Mouse (Mus musculus) induced T-regulatory cell, adult 2 months (primary cell): ENCODE results near the gene Rbm25.
"Not testable (repeated sequence)": the region's sequence is repeated elsewhere in the genome, so short reads cannot be mapped to it uniquely, and the experiment has no call there.

Experiments
- DNase-seq: peaks from one replicate; pipeline ENCODE4 v3.0.0-alpha.2; 2012; ENCODE audit warnings: low read depth

The Rbm25 gene

DNA sequence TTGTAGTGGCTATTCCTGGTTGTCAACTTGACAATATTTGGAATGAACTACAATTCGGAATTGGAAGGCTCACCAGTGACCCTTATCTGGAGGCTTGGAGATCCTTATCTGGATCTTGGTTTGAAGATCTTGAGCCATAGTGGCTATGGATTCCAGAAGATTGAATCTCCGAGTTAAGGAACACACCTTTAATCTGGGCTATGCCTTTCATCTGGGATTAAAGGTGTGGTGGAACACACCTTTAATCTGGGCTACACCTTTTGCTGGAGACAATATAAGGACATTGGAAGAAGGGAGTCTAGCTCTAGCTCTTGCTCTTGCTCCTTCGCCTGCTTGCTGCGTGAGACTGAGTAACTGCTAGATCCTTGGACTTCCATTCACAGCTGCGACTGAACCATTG is at the start of gene Rbm25:
Rbm25 (plus strand) TSS at position 301 of the 400 bp plus-strand sequence.
- not testable (repeated sequence) for DNase-seq

GRCm38 (mm10) chr12:83582106-83582505 is 48.9 kb upstream of the Rbm25 start:
- no peak for DNase-seq

GRCm38 (mm10) chr12:83582747-83583146 is 48.3 kb upstream of the Rbm25 start:
- no peak for DNase-seq

DNA sequence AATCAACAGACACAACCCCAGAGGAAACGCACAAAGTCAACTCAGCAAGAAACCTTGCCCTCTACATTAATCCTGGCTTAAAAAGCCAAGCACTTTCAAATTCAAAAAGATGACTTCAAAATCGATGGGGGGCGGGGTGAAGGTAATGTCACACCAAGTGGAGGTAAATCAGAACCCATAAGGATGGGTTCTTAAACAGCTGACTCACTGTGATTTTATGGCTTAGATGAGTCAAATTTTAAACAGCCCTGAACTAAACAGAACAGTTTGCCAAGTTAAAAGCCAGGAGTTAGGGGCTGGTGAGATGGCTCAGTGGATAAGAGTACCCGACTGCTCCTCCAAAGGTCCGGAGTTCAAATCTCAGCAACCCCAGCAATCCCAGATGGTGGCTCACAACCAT is 44.4 kb upstream of the Rbm25 start:
- DNase-seq: no peak

DNA sequence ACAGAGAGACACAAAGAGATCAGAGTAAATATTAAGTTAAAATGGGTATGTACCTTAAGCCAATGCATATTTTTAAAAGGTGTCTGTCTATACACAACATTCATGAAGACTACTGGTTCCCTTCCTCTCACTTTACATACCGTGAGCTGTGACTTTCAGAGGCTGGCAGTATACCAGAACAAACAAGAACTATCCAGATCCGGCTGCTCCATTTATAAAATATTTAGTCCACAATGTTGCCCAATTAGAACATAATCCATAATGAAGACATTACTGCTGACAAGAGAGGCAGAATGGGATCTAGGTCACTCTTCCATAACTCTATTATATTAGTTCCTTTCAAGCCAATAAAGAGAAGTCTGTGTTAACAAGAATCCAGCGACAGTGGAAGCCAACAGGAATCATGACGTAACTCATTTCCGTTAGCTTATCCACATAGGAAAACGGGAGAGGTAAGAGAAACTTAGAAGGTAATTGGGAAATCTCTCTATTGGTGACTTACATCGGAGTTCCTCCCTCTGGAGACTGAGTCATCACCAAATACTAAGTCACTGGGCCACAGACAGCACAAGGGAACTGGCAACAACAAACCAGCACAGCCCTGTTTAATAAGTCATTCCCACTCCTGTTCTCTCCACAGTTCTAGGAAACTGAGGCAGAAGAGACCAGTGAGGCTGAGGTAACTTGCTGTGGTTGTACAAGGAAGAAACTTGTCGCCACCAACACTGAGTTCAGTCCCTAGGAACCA is 39.1 kb upstream of the Rbm25 start:
- DNase-seq: no peak

DNA sequence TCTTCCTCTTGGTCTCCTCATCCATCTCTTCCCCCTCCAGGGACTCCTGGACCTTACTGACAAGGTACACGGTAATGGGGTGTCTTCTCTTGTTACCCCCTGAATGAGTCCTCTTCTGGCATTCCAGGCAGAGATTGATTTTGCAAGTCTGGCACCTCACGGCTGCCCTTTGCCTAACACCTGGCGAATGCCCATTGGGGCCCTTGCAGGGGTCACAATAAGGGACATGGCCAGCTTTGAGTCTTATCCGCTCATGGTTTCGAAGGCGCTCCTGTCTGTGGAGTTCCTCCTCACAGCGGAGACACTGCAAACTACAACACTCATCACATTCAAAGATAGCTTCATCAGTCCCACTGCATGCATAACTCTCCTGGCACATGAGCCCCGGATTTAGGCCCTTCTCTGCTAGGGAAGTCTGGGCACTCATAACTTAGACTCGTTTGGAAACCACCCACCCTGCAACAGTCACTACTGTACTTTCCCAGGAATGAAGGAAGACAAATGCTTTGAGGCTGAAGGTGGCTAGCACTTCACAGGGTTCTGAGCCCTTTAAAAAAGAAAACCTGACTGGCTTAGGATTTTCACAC is 36.5 kb upstream of the Rbm25 start:
- no peak for DNase-seq

GRCm38 (mm10) chr12:83596191-83596954 is 34.7 kb upstream of the Rbm25 start:
- DNase-seq: peak; percentile 27

- peak; percentile 90 for DNase-seq
Observed at GRCm38 (mm10) chr12:83597025-83597501, 34.0 kb upstream of the Rbm25 start, which contains the start of gene Zfyve1. Gene Zfyve1, minus strand, starts transcription at chr12:83597222.

DNA sequence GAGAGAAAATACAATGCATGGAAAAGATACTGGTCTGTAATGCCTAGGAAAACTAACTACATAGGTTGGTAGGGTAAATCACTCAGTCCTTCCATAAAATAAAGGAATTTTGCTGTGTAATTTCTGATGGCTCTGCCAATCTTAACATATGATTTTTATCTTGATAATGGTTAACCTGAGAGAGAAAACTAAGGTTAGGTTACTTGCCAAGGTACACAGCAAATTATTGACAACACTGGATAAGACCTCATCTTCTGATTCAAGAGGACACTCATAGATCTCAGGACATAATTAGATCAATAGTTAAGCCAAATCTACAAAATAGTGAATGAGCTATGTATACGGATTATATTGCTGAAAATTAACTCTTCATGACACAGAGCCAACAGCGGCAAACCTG is 33.2 kb upstream of the Rbm25 start:
- DNase-seq: no peak

- no peak for DNase-seq
Observed at GRCm38 (mm10) chr12:83602285-83602684, 28.8 kb upstream of the Rbm25 start.

DNA sequence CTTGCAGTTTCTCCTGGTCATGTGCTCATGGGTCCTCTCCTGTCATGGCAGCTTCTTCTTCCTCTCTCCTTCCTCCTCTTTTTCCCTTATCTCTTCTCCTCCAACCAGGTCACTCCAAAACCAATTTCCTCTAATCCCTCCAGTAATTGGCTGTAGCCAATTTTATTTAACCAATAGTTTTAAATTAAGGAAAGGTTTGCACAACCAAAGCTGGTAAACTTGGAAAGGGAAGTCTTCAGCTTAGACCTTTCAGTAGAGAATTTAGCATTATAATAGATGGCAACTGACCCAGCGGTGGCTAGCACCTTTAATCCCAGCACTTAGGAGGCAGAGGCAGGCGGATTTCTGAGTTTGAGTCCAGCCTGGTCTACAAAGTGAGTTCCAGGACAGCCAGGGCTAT is 24.6 kb upstream of the Rbm25 start:
- DNase-seq: not testable (repeated sequence)

DNA sequence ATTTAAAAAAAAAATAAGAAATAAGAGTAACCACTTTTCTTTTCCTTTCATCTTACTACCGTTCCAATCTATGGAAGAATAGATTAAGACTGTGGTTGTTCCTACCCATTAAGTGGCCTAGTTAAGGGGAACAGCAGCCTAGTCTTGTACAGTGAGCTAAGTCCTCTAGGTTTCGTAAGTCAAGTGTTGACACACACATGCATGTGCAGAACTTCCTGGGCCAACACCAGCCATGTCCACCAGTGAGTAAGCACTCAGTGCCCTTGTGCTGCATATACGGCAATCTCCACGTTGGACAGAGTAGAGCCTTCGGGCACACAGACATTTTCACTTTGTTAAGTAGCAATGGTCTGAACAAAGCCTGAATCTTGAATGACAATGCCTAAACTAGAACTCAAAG is 13.8 kb upstream of the Rbm25 start:
- DNase-seq: no peak

DNA sequence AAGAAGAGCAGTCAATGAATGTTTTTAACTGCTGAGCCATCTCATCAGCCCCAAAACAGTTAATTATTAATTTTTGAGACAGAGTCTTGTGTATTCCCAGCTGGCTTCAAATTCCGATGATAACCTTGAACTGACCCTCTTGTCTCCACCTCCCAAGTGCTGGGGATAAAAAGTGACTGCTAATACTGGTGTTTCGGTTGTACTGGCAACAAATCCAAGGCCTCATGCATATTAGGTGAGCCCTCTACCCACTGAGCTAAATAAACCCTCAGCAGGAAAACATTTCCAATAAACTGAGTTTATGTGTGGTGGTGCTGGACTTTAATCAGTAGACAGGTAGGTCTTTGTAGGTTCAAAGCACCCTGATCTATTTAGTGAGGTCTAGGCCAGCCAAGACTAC is 12.1 kb upstream of the Rbm25 start:
- DNase-seq: no peak

- DNase-seq: not testable (repeated sequence)
Observed at GRCm38 (mm10) chr12:83620694-83621093, 10.3 kb upstream of the Rbm25 start.

- no peak for DNase-seq
Observed at GRCm38 (mm10) chr12:83622031-83622755, 8.8 kb upstream of the Rbm25 start.

DNA sequence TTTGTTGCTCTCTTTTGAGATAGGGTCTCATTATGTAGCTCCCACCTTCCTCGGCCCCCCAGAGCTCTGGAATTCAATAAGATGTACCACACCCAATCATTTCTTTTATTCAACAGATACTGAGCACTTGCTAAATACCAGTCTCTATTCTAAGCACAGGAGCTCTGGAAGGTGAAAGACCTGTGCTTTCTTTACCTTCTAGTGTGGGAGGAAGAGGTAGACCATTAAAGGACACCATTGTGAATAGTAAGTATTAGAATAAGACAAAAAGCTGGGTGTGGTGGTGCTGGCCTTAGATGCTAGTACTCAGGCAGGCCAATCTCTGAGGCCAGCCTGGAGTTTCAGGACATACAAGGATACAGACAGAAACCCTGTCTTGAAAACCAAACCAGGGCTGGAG is 6.7 kb upstream of the Rbm25 start:
- no peak for DNase-seq

DNA sequence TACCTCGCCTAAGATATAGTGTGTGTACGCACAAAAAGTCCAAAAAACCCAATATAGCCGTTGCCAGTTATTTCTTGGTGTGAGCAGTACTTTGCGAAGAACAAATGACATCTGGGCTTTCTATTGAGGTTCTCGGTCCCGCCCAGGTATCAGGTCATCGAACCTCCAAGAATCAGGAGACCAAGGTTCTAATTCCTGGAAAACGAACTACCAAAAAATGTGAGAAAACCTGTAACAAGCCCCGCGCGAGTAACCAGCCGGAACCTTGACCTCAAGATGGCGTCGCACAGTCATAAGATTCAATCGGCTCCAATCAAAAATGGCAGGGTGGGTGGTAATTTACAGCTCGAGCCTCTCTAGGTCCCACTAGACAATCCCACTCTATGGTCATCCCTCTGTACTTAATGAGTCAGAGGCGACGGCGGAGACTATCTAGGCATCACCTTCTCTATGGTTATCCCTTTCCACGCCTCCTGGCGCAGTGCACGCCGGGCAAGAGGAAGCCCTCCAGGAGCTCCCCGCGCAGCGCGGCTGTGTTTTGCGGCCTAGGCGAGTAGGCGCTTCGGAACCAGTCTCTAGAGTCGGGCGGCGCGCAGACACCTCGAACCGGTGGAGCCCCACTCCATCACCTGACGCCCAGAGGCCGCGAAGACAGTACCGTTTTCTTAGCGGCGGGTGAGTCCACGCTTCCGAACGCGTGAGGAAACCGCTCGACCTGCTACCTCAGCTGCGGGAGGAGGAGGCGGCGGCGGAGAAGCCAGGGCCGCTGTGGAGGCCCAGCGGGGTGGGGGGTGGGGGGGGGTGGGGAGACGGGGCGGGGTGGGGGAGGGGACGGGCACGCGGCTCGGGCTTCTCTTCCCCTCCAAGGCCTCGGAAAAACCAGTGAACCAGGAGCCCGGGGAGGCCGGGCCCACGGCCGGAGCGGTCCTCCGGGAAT is 975 bp downstream of the Rbm25 start:
- peak; percentile 99 for DNase-seq

GRCm38 (mm10) chr12:83632680-83633025 is 1.6 kb downstream of the Rbm25 start:
- peak; percentile 75 for DNase-seq

GRCm38 (mm10) chr12:83633807-83634206 is 2.8 kb downstream of the Rbm25 start:
- DNase-seq: no peak

DNA sequence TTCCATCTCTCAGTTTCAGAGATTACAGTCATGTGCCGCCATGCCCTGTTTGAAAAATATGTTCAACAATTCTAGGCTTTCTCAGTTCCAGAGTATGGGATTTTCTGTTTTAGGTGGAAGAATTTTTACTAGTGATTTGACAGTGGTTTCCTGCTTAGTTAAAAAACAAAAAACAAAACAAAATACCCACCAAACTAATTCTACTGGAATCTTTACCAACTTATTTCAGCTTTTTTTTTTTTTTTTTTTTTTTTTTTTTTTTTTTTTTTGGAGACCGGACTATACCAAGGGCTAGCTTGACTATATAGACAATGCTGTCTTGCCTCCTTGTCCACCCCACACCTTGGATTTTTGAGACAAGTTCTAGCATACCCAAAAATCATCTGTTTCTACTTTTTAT is 10.2 kb downstream of the Rbm25 start:
- no peak for DNase-seq

DNA sequence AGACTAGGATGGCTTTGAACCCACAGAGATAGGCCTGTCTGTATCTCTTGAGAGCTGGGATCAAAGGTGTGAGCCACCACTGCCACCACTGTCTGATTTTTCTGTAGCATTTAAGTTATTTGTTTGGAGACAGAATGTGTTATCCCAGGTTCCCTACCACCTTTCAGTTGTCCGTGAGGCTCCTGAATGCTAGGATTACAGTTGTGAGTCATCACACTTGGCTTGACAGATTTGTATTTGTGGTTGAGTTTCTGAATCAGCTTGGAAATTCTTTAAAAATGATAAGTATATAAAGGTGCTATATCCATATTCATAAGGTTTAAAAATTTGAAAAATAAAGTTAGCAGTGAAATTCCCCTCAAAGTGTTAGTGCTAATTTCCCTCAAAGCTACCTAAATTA is 12.1 kb downstream of the Rbm25 start:
- no peak for DNase-seq
